Mouse (Mus musculus): ENCODE data around the gene Crocc2. TPM values are rescaled to one million over a fixed set of nuclear protein-coding genes. Genes with fewer than 3 reads are reported as not detected.

Gene Crocc2
- total and polyA plus RNA-seq, 3 experiments = not detected

GRCm38 (mm10) chr1:93162588-93162987 lies 5.9 kb upstream of the Crocc2 start:
- no peaks in the 10 kb centered on the region for H3K79me2 ChIP-seq (ENCODE audit: control insufficient read depth, insufficient read depth, low read length, poor library complexity)
- TF ChIP-seq NRF1 (IDR thresholded peaks at IDR 0.05; ENCODE audit: insufficient read depth, low read depth, low read length, poor library complexity, severe bottlenecking) = no peak
- TF ChIP-seq USF1 (IDR thresholded peaks at IDR 0.05; ENCODE audit: low read depth, low read length) = no peak
- no peak for TF ChIP-seq POLR2AphosphoS5 (IDR thresholded peaks at IDR 0.05; ENCODE audit: borderline replicate concordance, low read depth, low read length)
- TF ChIP-seq MAZ (IDR thresholded peaks at IDR 0.05; ENCODE audit: low read depth, low read length) = no peak
- no peak for TF ChIP-seq ZC3H11A (IDR thresholded peaks at IDR 0.05; ENCODE audit: low read depth, low read length)
- TF ChIP-seq HCFC1 (IDR thresholded peaks at IDR 0.05; ENCODE audit: low read depth, low read length) = no peak
- TF ChIP-seq KAT2A (conservative IDR thresholded peaks at IDR 0.05; ENCODE audit: low read depth, low read length) = no peak
- TF ChIP-seq EP300 (IDR thresholded peaks at IDR 0.05; ENCODE audit: low read depth in 1 of 2, low read length in 2 of 2) = no peak
- TF ChIP-seq POLR2A (IDR thresholded peaks at IDR 0.05; ENCODE audit: control insufficient read depth in 1 of 2, insufficient read depth in 1 of 2, low read depth in 1 of 2, low read length in 2 of 2, poor library complexity in 1 of 2) = no peak
- no peak for TF ChIP-seq POLR2AphosphoS2 (IDR thresholded peaks at IDR 0.05; ENCODE audit: low read length)
- no peak for TF ChIP-seq CTCF (IDR thresholded peaks at IDR 0.05 in 2 of 3, conservative IDR thresholded peaks at IDR 0.05 in 1 of 3; ENCODE audit: control insufficient read depth in 1 of 3, insufficient read depth in 1 of 3, low read depth in 2 of 3, low read length in 3 of 3, poor library complexity in 1 of 3, severe bottlenecking in 1 of 3)
- no peak for TF ChIP-seq NELFE (IDR thresholded peaks at IDR 0.05; ENCODE audit: low read depth, low read length)
- no peak for TF ChIP-seq GATA1 (IDR thresholded peaks at IDR 0.05; ENCODE audit: low read depth, low read length)

GRCm38 (mm10) chr1:93165447-93165846 lies 3.1 kb upstream of the Crocc2 start:
- no peaks in the 10 kb centered on the region for H3K79me2 ChIP-seq (ENCODE audit: control insufficient read depth, insufficient read depth, low read length, poor library complexity)
- no peaks in the 10 kb centered on the region for H3K9me3 ChIP-seq (replicated peaks; ENCODE audit: insufficient read depth, low read length)
- no peak for TF ChIP-seq TAL1 (IDR thresholded peaks at IDR 0.05; ENCODE audit: low read length)
- TF ChIP-seq NRF1 (IDR thresholded peaks at IDR 0.05; ENCODE audit: insufficient read depth, low read depth, low read length, poor library complexity, severe bottlenecking) = no peak
- TF ChIP-seq MYC (IDR thresholded peaks at IDR 0.05; ENCODE audit: low read depth, low read length) = no peak
- no peak for TF ChIP-seq HCFC1 (IDR thresholded peaks at IDR 0.05; ENCODE audit: low read depth, low read length)
- TF ChIP-seq GATA1 (IDR thresholded peaks at IDR 0.05; ENCODE audit: low read depth, low read length) = no peak
- peak; percentile 49; the same call in 1 of the 2 replicates for TF ChIP-seq BHLHE40 (IDR thresholded peaks at IDR 0.05; ENCODE audit: borderline replicate concordance, low read depth, low read length)
- TF ChIP-seq ETS1 (IDR thresholded peaks at IDR 0.05; ENCODE audit: low read depth, low read length) = no peak
- no peak for TF ChIP-seq SIN3A (IDR thresholded peaks at IDR 0.05; ENCODE audit: low read length)
- TF ChIP-seq USF1 (IDR thresholded peaks at IDR 0.05; ENCODE audit: low read depth, low read length) = peak; percentile 89
- no peak for TF ChIP-seq NELFE (IDR thresholded peaks at IDR 0.05; ENCODE audit: low read depth, low read length)
- no peak for TF ChIP-seq CHD2 (IDR thresholded peaks at IDR 0.05; ENCODE audit: low read length)
- no peak for TF ChIP-seq GABPA (IDR thresholded peaks at IDR 0.05; ENCODE audit: low read depth, low read length)
- TF ChIP-seq KAT2A (conservative IDR thresholded peaks at IDR 0.05; ENCODE audit: low read depth, low read length) = no peak
- no peak for TF ChIP-seq TBP (IDR thresholded peaks at IDR 0.05; ENCODE audit: low read depth, low read length)
- peak in 1 of 2 experiments; percentile 61; a peak in 2 of 4 replicates for TF ChIP-seq USF2 (IDR thresholded peaks at IDR 0.05; ENCODE audit: borderline replicate concordance in 1 of 2, insufficient read depth in 1 of 2, low read depth in 1 of 2, low read length in 2 of 2)
- TF ChIP-seq MAX (IDR thresholded peaks at IDR 0.05; ENCODE audit: low read length) = 0 out of 2 replicates have a peak, but pooled peaks have one; percentile 13
- TF ChIP-seq ELF1 (IDR thresholded peaks at IDR 0.05; ENCODE audit: low read depth, low read length) = no peak
- TF ChIP-seq POLR2AphosphoS2 (IDR thresholded peaks at IDR 0.05; ENCODE audit: low read length) = no peak
- TF ChIP-seq CTCF (IDR thresholded peaks at IDR 0.05 in 2 of 3, conservative IDR thresholded peaks at IDR 0.05 in 1 of 3; ENCODE audit: control insufficient read depth in 1 of 3, insufficient read depth in 1 of 3, low read depth in 2 of 3, low read length in 3 of 3, poor library complexity in 1 of 3, severe bottlenecking in 1 of 3) = no peak
- TF ChIP-seq RAD21 (IDR thresholded peaks at IDR 0.05; ENCODE audit: low read depth, low read length) = no peak
- no peak for TF ChIP-seq CHD1 (IDR thresholded peaks at IDR 0.05; ENCODE audit: low read depth, low read length)
- TF ChIP-seq MXI1 (IDR thresholded peaks at IDR 0.05; ENCODE audit: low read depth, low read length) = no peak
- TF ChIP-seq SMC3 (IDR thresholded peaks at IDR 0.05; ENCODE audit: low read depth, low read length) = no peak
- no peak for TF ChIP-seq EP300 (IDR thresholded peaks at IDR 0.05; ENCODE audit: low read depth in 1 of 2, low read length in 2 of 2)
- H3K27ac ChIP-seq (ENCODE audit: control insufficient read depth, low read depth, low read length) = no peak overlapping the region
- H3K4me1 ChIP-seq (ENCODE audit: control insufficient read depth in 1 of 2, insufficient read depth in 2 of 2, low read length in 2 of 2) = no peaks in the 10 kb centered on the region
- no peaks in the 10 kb centered on the region for H3K27me3 ChIP-seq (ENCODE audit: control insufficient read depth in 1 of 2, insufficient read depth in 2 of 2, low read length in 2 of 2)
- DNase-seq (ENCODE audit: low read depth, low spot score) = peak; percentile 21
- H3K9ac ChIP-seq (ENCODE audit: control insufficient read depth, low read depth, low read length, poor library complexity, severe bottlenecking) = no peak overlapping the region
- no peaks in the 10 kb centered on the region for H3K36me3 ChIP-seq (ENCODE audit: control insufficient read depth in 1 of 2, insufficient read depth in 2 of 2, low read length in 2 of 2)
- H3K4me3 ChIP-seq (ENCODE audit: control insufficient read depth in 1 of 2, insufficient read depth in 1 of 2, low read depth in 2 of 2, low read length in 2 of 2) = no peak overlapping the region

More at GRCm38 (mm10) chr1:93162588-93162987, 5.9 kb upstream of the Crocc2 start:
- Histone ChIP-seq H3K27ac (ENCODE audit: control insufficient read depth, low read depth, low read length) (no peak overlapping the region), H3K27me3 (ENCODE audit: control insufficient read depth in 1 of 2, insufficient read depth in 2 of 2, low read length in 2 of 2) (no peaks in the 10 kb centered on the region), H3K36me3 (ENCODE audit: control insufficient read depth in 1 of 2, insufficient read depth in 2 of 2, low read length in 2 of 2) (no peaks in the 10 kb centered on the region), H3K4me1 (ENCODE audit: control insufficient read depth in 1 of 2, insufficient read depth in 2 of 2, low read length in 2 of 2) (no peaks in the 10 kb centered on the region), H3K4me3 (ENCODE audit: control insufficient read depth in 1 of 2, insufficient read depth in 1 of 2, low read depth in 2 of 2, low read length in 2 of 2) (no peak overlapping the region), H3K9me3 (replicated peaks; ENCODE audit: insufficient read depth, low read length) (no peaks in the 10 kb centered on the region), H3K9ac (ENCODE audit: control insufficient read depth, low read depth, low read length, poor library complexity, severe bottlenecking) (no peak overlapping the region)
- DNase-seq (ENCODE audit: low read depth, low spot score) = no peak
